Mouse (Mus musculus): ENCODE data around the gene Tbx3. TPM values are rescaled to one million over a fixed set of nuclear protein-coding genes. Genes with fewer than 3 reads are reported as not detected.

Tbx3 gene
- polyA plus RNA-seq, 1 experiment from 2014 or later, result 30.6 TPM

- Histone ChIP-seq H3K4me1 (replicated peaks; ENCODE audit: control insufficient read depth, insufficient read depth, low read length) (no peaks in the 10 kb centered on the region), H3K27ac (ENCODE audit: low read depth, low read length) (no peak overlapping the region), H3K9ac (ENCODE audit: low read depth, low read length) (no peak overlapping the region), H3K36me3 (ENCODE audit: control insufficient read depth, insufficient read depth) (no peaks in the 10 kb centered on the region), H3K4me3 (ENCODE audit: low read depth, low read length) (no peak overlapping the region), H3K9me3 (ENCODE audit: control insufficient read depth) (no peaks in the 10 kb centered on the region), H3K27me3 (replicated peaks; ENCODE audit: control insufficient read depth, insufficient read depth, low read length) (peaks cover 14% of the 10 kb centered on the region; the same call in 1 of the 2 replicates), H3K4me2 (replicated peaks; ENCODE audit: low read depth) (no peak overlapping the region)
- no peak for ATAC-seq
- WGBS, result 86% methylated on average over 3 of the region's 3 CpGs
- TF ChIP-seq CTCF (IDR thresholded peaks at IDR 0.05; ENCODE audit: low read depth), result no peak
Measured at GRCm38 (mm10) chr5:119628100-119628499, 42.4 kb upstream of the Tbx3 start.

GRCm38 (mm10) chr5:119628746-119629327 lies 41.6 kb upstream of the Tbx3 start:
- no peak for ATAC-seq
- no peak for TF ChIP-seq CTCF (IDR thresholded peaks at IDR 0.05; ENCODE audit: low read depth)
- Histone ChIP-seq H3K36me3 (ENCODE audit: control insufficient read depth, insufficient read depth) (no peaks in the 10 kb centered on the region), H3K4me2 (replicated peaks; ENCODE audit: low read depth) (no peak overlapping the region), H3K27me3 (replicated peaks; ENCODE audit: control insufficient read depth, insufficient read depth, low read length) (peaks cover 14% of the 10 kb centered on the region; the same call in 1 of the 2 replicates), H3K4me1 (replicated peaks; ENCODE audit: control insufficient read depth, insufficient read depth, low read length) (no peaks in the 10 kb centered on the region), H3K9ac (ENCODE audit: low read depth, low read length) (no peak overlapping the region), H3K4me3 (ENCODE audit: low read depth, low read length) (no peak overlapping the region), H3K27ac (ENCODE audit: low read depth, low read length) (no peak overlapping the region), H3K9me3 (ENCODE audit: control insufficient read depth) (no peaks in the 10 kb centered on the region)
- WGBS, result 30% methylated on average over 11 of the region's 12 CpGs

GRCm38 (mm10) chr5:119633581-119633980 lies 36.9 kb upstream of the Tbx3 start:
- 94% methylated on average over 4 of the region's 4 CpGs for WGBS
- Histone ChIP-seq H3K4me2 (replicated peaks; ENCODE audit: low read depth) (no peak overlapping the region), H3K27me3 (replicated peaks; ENCODE audit: control insufficient read depth, insufficient read depth, low read length) (no peaks in the 10 kb centered on the region), H3K9me3 (ENCODE audit: control insufficient read depth) (no peaks in the 10 kb centered on the region), H3K36me3 (ENCODE audit: control insufficient read depth, insufficient read depth) (no peaks in the 10 kb centered on the region), H3K4me3 (ENCODE audit: low read depth, low read length) (no peak overlapping the region), H3K4me1 (replicated peaks; ENCODE audit: control insufficient read depth, insufficient read depth, low read length) (no peaks in the 10 kb centered on the region), H3K27ac (ENCODE audit: low read depth, low read length) (no peak overlapping the region), H3K9ac (ENCODE audit: low read depth, low read length) (no peak overlapping the region)
- TF ChIP-seq CTCF (IDR thresholded peaks at IDR 0.05; ENCODE audit: low read depth), result no peak
- ATAC-seq, result no peak

GRCm38 (mm10) chr5:119634861-119635260 lies 35.6 kb upstream of the Tbx3 start:
- no peak overlapping the region for H3K27ac ChIP-seq (ENCODE audit: low read depth, low read length)
- 37% methylated on average over 2 of the region's 2 CpGs for WGBS
- no peak for ATAC-seq
- no peaks in the 10 kb centered on the region for H3K9me3 ChIP-seq (ENCODE audit: control insufficient read depth)
- H3K4me3 ChIP-seq (ENCODE audit: low read depth, low read length), result no peak overlapping the region
- H3K4me1 ChIP-seq (replicated peaks; ENCODE audit: control insufficient read depth, insufficient read depth, low read length), result no peaks in the 10 kb centered on the region
- H3K9ac ChIP-seq (ENCODE audit: low read depth, low read length), result no peak overlapping the region
- no peaks in the 10 kb centered on the region for H3K36me3 ChIP-seq (ENCODE audit: control insufficient read depth, insufficient read depth)
- TF ChIP-seq CTCF (IDR thresholded peaks at IDR 0.05; ENCODE audit: low read depth), result no peak
- H3K27me3 ChIP-seq (replicated peaks; ENCODE audit: control insufficient read depth, insufficient read depth, low read length), result no peaks in the 10 kb centered on the region
- no peak overlapping the region for H3K4me2 ChIP-seq (replicated peaks; ENCODE audit: low read depth)

GRCm38 (mm10) chr5:119638300-119638699 lies 32.2 kb upstream of the Tbx3 start:
- H3K27me3 ChIP-seq (replicated peaks; ENCODE audit: control insufficient read depth, insufficient read depth, low read length), result 0 out of 2 replicates have a peak, but pooled peaks cover 3% of the 10 kb centered on the region
- H3K27ac ChIP-seq (ENCODE audit: low read depth, low read length), result no peak overlapping the region
- H3K4me1 ChIP-seq (replicated peaks; ENCODE audit: control insufficient read depth, insufficient read depth, low read length), result no peaks in the 10 kb centered on the region
- H3K36me3 ChIP-seq (ENCODE audit: control insufficient read depth, insufficient read depth), result no peaks in the 10 kb centered on the region
- no peak overlapping the region for H3K4me3 ChIP-seq (ENCODE audit: low read depth, low read length)
- ATAC-seq, result no peak
- H3K9me3 ChIP-seq (ENCODE audit: control insufficient read depth), result no peaks in the 10 kb centered on the region
- H3K9ac ChIP-seq (ENCODE audit: low read depth, low read length), result no peak overlapping the region
- 25% methylated on average over 12 of the region's 12 CpGs for WGBS
- no peak overlapping the region for H3K4me2 ChIP-seq (replicated peaks; ENCODE audit: low read depth)
- no peak for TF ChIP-seq CTCF (IDR thresholded peaks at IDR 0.05; ENCODE audit: low read depth)

GRCm38 (mm10) chr5:119641094-119641493 lies 29.4 kb upstream of the Tbx3 start:
- Histone ChIP-seq H3K9ac (ENCODE audit: low read depth, low read length) (no peak overlapping the region), H3K4me3 (ENCODE audit: low read depth, low read length) (no peak overlapping the region), H3K9me3 (ENCODE audit: control insufficient read depth) (no peaks in the 10 kb centered on the region), H3K4me2 (replicated peaks; ENCODE audit: low read depth) (no peak overlapping the region), H3K4me1 (replicated peaks; ENCODE audit: control insufficient read depth, insufficient read depth, low read length) (no peaks in the 10 kb centered on the region), H3K27me3 (replicated peaks; ENCODE audit: control insufficient read depth, insufficient read depth, low read length) (0 out of 2 replicates have a peak, but pooled peaks cover 3% of the 10 kb centered on the region), H3K36me3 (ENCODE audit: control insufficient read depth, insufficient read depth) (no peaks in the 10 kb centered on the region), H3K27ac (ENCODE audit: low read depth, low read length) (no peak overlapping the region)
- WGBS, result 75% methylated on average over 9 of the region's 9 CpGs
- no peak for ATAC-seq
- TF ChIP-seq CTCF (IDR thresholded peaks at IDR 0.05; ENCODE audit: low read depth), result no peak
